Mouse (Mus musculus) liver, embryonic 16.5 days (tissue): ENCODE data around the gene Fkbp5. TPM values are rescaled to one million over a fixed set of nuclear protein-coding genes. Genes with fewer than 3 reads are reported as not detected.

Experiments
- ATAC-seq: fragments of 200-750 bp; cut with Nextera tagmentation; 2 replicates; pipeline ENCODE4 v1.8.0; 2017; ENCODE audit warnings: low read depth, mild to moderate bottlenecking, moderate number of reproducible peaks, moderate library complexity
- H3K27ac ChIP-seq: fragments of 300-500 bp; sonication (generic); 2 replicates; pipeline ENCODE4 v1.5.1; 2014; ENCODE audit warnings: mild to moderate bottlenecking, low read length
- H3K27me3 ChIP-seq: fragments of 300-500 bp; sonication (generic); 2 replicates; pipeline ENCODE4 v1.6.1; 2014; ENCODE audit warnings: low read depth, low read length, mixed read lengths; ENCODE audit not compliant: control insufficient read depth, insufficient read depth
- H3K36me3 ChIP-seq: fragments of 300-500 bp; sonication (generic); 2 replicates; pipeline ENCODE4 v1.6.1; 2014; ENCODE audit warnings: mild to moderate bottlenecking; ENCODE audit not compliant: control insufficient read depth, insufficient read depth
- H3K4me1 ChIP-seq: fragments of 300-500 bp; sonication (generic); 2 replicates; pipeline ENCODE4 v1.6.1; 2014; ENCODE audit warnings: low read depth, low read length, mixed read lengths; ENCODE audit not compliant: control insufficient read depth
- H3K4me2 ChIP-seq: fragments of 300-500 bp; sonication (generic); 2 replicates; pipeline ENCODE4 v1.6.1; 2014; ENCODE audit warnings: low read depth, low read length, mixed read lengths
- H3K4me3 ChIP-seq: fragments of 300-500 bp; sonication (generic); 2 replicates; pipeline ENCODE4 v1.5.1; 2014; ENCODE audit warnings: low read depth, mild to moderate bottlenecking, low read length
- H3K9ac ChIP-seq: fragments of 300-500 bp; sonication (generic); 2 replicates; pipeline ENCODE4 v1.6.1; 2014; ENCODE audit warnings: low read depth, low read length
- H3K9me3 ChIP-seq: fragments of 300-500 bp; sonication (generic); replicated peaks from 2 replicates; pipeline ENCODE4 v1.6.1; 2016; ENCODE audit warnings: low read length; ENCODE audit not compliant: control insufficient read depth
- WGBS: fragments of 180-500 bp; shearing (Covaris S2); extraction: QIAGEN DNeasy Blood & Tissue Kit; methylation state at CpG from one replicate; pipeline ENCODE4 v1.1.7; 2014; ENCODE audit not compliant: insufficient replicate concordance; 5-methylcytosine and 5-hydroxymethylcytosine counted together
- polyA plus RNA-seq: library from polyadenylated mRNA; unstranded; fragments of >200 nt; fragmentation: Nextera tagmentation; extraction: Ambion mirVana; gene quantifications from 2 replicates; pipeline ENCODE4 v1.2.1, GENCODE M21; 2015

Fkbp5 gene
- polyA plus RNA-seq, 1 experiment from 2014 or later: 21.5 TPM

DNA sequence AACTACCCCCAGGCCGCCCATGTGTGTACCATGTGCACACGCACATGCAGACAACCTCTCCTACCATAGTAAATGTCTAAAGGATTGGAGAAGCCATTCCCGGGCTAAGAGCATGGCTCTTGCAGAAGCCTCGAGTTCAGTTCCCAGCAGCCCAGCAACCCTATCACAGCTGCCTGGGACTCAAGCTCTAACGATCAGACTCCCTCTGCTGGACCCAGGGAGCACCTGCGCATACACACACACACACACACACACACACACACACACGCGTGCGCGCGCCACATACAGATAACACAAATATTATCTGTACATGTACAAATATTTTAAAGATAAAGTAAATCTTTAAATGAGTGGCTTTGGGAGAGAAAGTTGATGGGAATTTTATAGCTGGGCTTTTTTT, 113.0 kb downstream of the Fkbp5 start:
- Histone ChIP-seq H3K9ac (no peak overlapping the region), H3K27me3 (no peaks in the 10 kb centered on the region), H3K4me3 (no peak overlapping the region), H3K9me3 (no peaks in the 10 kb centered on the region), H3K36me3 (peaks cover 12% of the 10 kb centered on the region), H3K4me1 (no peaks in the 10 kb centered on the region; the same call in 1 of the 2 replicates), H3K4me2 (no peak overlapping the region), H3K27ac (no peak overlapping the region)
- ATAC-seq: no peak
- 88% methylated on average over 11 of the region's 11 CpGs for WGBS

- no peaks in the 10 kb centered on the region for H3K27me3 ChIP-seq
- no peaks in the 10 kb centered on the region for H3K4me1 ChIP-seq
- H3K4me2 ChIP-seq: no peak overlapping the region
- no peak overlapping the region for H3K27ac ChIP-seq
- H3K9me3 ChIP-seq: no peaks in the 10 kb centered on the region
- H3K4me3 ChIP-seq: no peak overlapping the region
- H3K9ac ChIP-seq: no peak overlapping the region
- peaks cover 14% of the 10 kb centered on the region for H3K36me3 ChIP-seq
- no peak for ATAC-seq
- 57% methylated on average over 7 of the region's 7 CpGs for WGBS
Measured at GRCm38 (mm10) chr17:28394994-28395393, 122.3 kb downstream of the Fkbp5 start.

DNA sequence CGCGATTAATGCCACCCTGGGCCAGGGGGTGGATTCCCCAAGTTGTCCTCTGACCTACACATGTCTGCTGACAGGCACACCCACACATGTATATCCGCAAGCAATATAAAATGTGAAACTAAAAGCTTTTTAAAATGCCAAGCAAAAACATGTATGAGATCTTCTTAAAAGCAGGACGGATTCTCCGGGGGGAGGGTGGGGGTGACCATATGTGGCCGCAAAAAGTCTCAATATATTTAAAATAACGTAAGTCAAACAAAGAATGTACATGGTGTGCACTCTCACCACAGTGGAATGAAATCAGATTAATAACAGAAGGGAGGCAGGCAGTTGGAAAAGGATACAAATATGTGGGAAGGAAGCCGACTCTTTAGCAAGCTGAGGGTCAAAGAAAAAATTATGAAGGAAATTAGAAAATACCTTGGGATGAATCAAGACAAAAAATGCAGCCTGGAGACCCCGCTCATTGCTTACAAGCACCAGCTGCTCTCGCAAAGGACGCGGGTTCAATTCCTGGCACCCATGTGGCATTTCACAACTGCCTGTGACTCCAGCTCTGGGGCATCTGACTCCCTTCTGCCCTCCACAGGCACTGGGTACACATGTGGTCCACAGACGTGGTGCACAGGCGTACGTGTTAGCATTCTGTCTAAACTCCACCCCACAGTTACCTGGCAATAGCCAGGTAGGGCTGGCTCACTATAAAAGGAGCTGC, 123.1 kb downstream of the Fkbp5 start:
- 70% methylated on average over 15 of the region's 15 CpGs for WGBS
- no peak overlapping the region for H3K9ac ChIP-seq
- H3K4me2 ChIP-seq: no peak overlapping the region
- H3K27me3 ChIP-seq: no peaks in the 10 kb centered on the region
- peaks cover 12% of the 10 kb centered on the region for H3K36me3 ChIP-seq
- no peak overlapping the region for H3K27ac ChIP-seq
- ATAC-seq: no peak
- no peaks in the 10 kb centered on the region for H3K9me3 ChIP-seq
- no peaks in the 10 kb centered on the region for H3K4me1 ChIP-seq
- H3K4me3 ChIP-seq: no peak overlapping the region

DNA sequence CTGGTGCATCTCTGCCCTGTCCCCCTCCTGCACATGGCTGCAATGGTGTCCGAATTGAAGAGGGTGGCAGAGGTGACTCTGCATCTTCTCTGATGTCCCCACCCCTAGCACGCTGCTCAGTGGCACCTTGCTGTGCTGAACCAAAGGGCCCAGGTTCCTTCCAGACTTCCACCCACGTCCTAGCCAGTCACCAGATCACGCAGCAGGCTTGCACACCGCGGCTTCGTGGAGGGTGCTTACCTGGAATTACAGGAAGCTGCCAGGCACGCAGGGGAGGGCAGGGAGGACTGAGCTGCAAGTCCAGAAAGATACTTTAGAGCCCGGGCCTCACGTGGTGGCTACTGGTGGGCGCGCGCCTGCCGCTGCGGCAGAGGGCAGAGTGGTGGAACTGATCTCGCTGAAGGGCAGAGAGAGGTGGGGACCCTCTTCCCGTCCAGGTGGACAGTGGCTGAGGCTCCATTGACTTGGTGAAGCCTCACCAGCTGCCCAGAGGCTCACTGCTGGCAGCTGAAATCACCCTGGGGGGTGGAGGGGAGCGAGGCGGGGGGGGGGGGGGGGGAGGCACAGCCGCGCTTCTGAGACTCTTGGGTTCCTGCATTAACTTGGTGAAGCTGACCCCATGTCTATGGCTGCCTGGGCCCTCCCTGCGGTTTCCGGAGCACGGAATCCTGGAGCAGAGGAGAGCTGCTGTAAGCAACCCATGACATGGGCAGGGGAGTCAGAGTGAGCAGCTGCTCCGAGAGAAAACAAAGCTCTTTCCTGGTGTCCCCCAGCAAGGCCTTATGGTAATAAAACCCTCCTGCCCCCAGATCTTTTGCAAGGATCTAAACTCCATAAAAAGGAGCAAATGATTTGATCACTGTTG, 125.5 kb downstream of the Fkbp5 start:
- Histone ChIP-seq H3K36me3 (no peaks in the 10 kb centered on the region), H3K27ac (no peak overlapping the region), H3K9ac (no peak overlapping the region), H3K27me3 (peaks cover 2% of the 10 kb centered on the region; the same call in 1 of the 2 replicates), H3K4me1 (no peaks in the 10 kb centered on the region), H3K4me2 (0 out of 2 replicates have a peak overlapping the region, but pooled peaks have one; percentile 13), H3K9me3 (no peaks in the 10 kb centered on the region), H3K4me3 (no peak overlapping the region)
- ATAC-seq: no peak; the same call in 1 of the 2 replicates
- WGBS: 6% methylated on average over 21 of the region's 25 CpGs

GRCm38 (mm10) chr17:28388534-28388933, 128.8 kb downstream of the Fkbp5 start:
- Histone ChIP-seq H3K9ac (no peak overlapping the region), H3K4me2 (no peak overlapping the region), H3K36me3 (no peaks in the 10 kb centered on the region), H3K9me3 (no peaks in the 10 kb centered on the region), H3K27me3 (peaks cover 11% of the 10 kb centered on the region), H3K27ac (no peak overlapping the region), H3K4me1 (no peaks in the 10 kb centered on the region), H3K4me3 (no peak overlapping the region)
- ATAC-seq: no peak
- WGBS: 59% methylated on average over 3 of the region's 3 CpGs

GRCm38 (mm10) chr17:28386150-28386905, 131.0 kb downstream of the Fkbp5 start:
- Histone ChIP-seq H3K4me2 (peak overlapping the region; percentile 22; the same call in 1 of the 2 replicates), H3K4me1 (no peaks in the 10 kb centered on the region), H3K4me3 (no peak overlapping the region), H3K9me3 (no peaks in the 10 kb centered on the region), H3K27me3 (peaks cover 11% of the 10 kb centered on the region), H3K9ac (no peak overlapping the region), H3K36me3 (no peaks in the 10 kb centered on the region), H3K27ac (no peak overlapping the region)
- ATAC-seq: no peak
- WGBS: 7% methylated on average over 23 of the region's 23 CpGs

- no peaks in the 10 kb centered on the region for H3K9me3 ChIP-seq
- 66% methylated on average over 4 of the region's 4 CpGs for WGBS
- peaks cover 11% of the 10 kb centered on the region for H3K27me3 ChIP-seq
- no peak for ATAC-seq
- no peak overlapping the region for H3K27ac ChIP-seq
- no peaks in the 10 kb centered on the region for H3K36me3 ChIP-seq
- H3K4me2 ChIP-seq: no peak overlapping the region
- H3K4me1 ChIP-seq: no peaks in the 10 kb centered on the region
- H3K4me3 ChIP-seq: no peak overlapping the region
- H3K9ac ChIP-seq: no peak overlapping the region
Measured at GRCm38 (mm10) chr17:28384298-28384697, 133.0 kb downstream of the Fkbp5 start.

DNA sequence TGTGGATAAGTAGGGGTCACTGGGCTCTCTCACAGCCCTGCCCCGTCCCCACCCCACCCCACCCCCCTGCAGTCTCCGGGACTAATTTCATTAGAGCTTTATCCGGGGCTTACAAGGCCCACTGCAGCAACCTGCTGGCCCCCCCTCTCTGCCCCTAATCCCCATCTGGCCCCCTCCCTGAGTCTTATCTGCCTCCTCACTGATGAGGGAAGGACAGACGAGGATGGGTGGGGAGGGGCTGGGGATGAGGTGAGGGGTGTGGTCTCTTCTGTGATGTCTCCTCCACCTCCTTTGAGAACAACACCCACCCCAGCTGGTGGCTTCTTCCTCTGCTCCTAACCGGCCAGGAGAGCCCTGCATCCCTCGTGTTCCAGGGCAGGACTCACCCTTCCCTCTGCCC, 137.1 kb downstream of the Fkbp5 start:
- Histone ChIP-seq H3K4me3 (no peak overlapping the region), H3K4me1 (no peaks in the 10 kb centered on the region; the same call in 1 of the 2 replicates), H3K9me3 (no peaks in the 10 kb centered on the region), H3K27ac (no peak overlapping the region), H3K9ac (no peak overlapping the region), H3K4me2 (no peak overlapping the region), H3K36me3 (no peaks in the 10 kb centered on the region), H3K27me3 (peaks cover 9% of the 10 kb centered on the region)
- WGBS: 5% methylated on average over 6 of the region's 6 CpGs
- ATAC-seq: no peak
